Mouse (Mus musculus) megakaryocyte, adult 5-6 weeks (primary cell): ENCODE measurements at regions not wholly inside any gene's neighbourhood (a gene's known extent, or its start where the extent isn't known, plus 50 kb on each side); places are given as distances from the start of the nearest gene placed in this dataset.

Source experiments
- ATAC-seq: 2 replicates; pipeline ENCODE4 v1.8.0; 2016; ENCODE audit warnings: mild to moderate bottlenecking, inconsistent platforms; ENCODE audit not compliant: poor library complexity, severe bottlenecking

- no peak for ATAC-seq
These were observed 155.5 kb downstream of the Qrsl1 start for GRCm38 (mm10) chr10:43745931-43746630.

- ATAC-seq = no peak
These were observed 154.9 kb downstream of the Qrsl1 start for GRCm38 (mm10) chr10:43746631-43747001.

GRCm38 (mm10) chr10:43747541-43747940, 154.0 kb downstream of the Qrsl1 start:
- no peak for ATAC-seq

GRCm38 (mm10) chr10:43748300-43748699, 153.2 kb downstream of the Qrsl1 start:
- no peak for ATAC-seq

DNA sequence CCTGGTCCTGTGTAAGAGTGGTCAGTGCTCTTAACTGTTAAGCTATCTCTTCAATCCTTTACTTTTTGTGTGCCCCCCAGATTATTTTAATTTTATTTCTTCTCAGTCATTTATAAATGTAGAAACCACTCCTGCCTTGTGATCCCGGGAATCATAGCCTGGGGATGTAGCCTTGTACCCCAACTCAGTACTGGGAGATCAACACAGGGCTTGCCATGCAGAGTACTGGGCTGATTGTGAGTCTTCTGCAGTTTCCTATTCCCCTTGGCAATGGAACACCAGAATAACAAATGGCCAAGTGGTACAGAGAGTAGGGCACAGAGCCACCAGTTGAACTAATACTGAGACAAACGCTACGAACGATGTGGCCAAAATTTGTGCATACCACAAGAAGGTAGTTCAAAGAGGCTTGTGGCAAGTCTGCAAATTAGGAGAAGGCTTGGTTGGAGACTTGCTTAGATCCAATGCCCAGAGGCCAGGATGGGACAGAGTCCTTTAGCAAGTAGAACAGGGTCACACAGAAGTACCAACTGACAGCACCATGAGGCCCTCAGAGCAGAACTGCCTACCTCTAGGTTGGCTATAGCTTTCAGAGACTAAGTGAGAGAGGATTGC, 151.9 kb downstream of the Qrsl1 start:
- no peak for ATAC-seq

DNA sequence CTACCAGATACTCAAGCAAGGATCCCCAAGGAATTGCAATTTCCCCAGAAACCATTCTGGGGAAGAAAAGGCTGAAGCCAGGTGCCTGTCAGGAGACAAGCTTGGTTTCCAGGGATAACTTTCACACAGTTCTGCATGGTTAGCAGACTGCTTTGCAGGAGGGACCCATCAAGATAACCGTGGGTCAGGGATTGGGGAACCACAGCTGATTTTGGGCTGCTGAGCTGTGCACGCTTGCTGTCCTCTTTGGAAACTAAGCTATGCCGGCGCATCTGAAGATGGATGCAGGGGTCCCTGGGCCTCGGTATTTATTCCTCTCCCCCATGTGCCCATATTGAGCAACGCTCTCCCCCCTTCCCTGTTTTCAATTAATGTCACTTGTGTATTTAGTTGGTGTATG, 151.1 kb downstream of the Qrsl1 start:
- ATAC-seq = no peak

DNA sequence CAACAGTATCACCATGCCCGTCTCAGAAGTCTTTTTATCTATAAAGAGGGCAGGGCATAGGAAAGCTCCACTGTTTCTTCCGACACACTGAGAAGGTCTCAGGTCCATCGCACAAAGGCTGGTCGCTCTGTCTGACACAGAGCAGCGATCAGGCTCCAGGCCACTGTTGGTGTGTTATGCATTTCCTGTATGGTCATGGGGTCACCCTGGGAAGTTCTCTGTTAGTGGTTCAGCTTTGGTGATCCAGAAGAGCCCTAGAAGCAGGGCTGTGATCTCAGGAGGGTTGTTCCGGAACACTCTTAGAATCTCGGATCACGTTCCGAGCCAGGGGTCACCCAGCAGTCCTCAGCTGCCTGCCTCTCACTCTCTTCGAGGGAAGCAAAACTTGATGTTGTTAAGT, 150.7 kb downstream of the Qrsl1 start:
- ATAC-seq = no peak

DNA sequence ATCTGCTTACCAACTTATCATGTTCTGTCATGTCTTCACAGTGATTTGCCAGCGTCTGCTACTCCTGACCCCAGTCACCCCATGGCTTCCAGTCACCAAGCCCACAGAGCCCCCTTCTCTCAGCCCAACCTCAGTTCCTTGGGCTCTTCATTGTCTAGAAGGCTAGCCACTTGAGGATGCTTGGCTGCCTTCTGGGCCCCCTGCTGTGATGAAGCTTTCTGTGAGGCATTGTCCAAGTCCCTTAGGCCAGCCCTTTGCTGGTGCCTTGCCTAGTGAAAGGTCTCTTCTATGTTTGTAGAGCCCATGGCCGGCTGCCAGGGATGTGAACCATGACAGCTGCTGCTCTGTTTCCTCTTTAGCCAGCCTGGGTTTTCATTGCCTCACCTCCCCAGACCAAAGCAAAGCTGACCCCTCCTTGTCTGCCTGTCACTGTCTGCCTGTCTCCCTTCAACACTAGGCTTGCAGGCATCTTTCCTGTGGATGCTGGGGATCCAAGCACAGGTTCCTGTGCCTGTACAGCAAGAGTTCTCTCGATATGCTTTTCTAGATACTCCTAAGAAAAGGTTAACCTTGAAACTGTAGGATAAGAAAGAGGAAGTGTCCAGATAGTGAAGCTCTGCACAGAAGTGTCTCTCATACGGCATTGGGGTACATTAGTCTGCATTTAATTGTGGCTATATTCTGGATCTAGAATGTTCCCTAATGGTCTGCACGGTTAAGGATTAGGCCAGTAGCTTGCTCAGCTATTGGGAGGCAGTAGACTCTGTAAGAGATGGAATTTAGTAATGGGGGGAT, 149.5 kb downstream of the Qrsl1 start:
- peak; percentile 97 for ATAC-seq

- ATAC-seq = peak; percentile 41
These were observed 144.5 kb downstream of the Qrsl1 start for GRCm38 (mm10) chr10:43756881-43757565.

- ATAC-seq = peak; percentile 68
These were observed 143.2 kb downstream of the Qrsl1 start for GRCm38 (mm10) chr10:43758124-43759025.

DNA sequence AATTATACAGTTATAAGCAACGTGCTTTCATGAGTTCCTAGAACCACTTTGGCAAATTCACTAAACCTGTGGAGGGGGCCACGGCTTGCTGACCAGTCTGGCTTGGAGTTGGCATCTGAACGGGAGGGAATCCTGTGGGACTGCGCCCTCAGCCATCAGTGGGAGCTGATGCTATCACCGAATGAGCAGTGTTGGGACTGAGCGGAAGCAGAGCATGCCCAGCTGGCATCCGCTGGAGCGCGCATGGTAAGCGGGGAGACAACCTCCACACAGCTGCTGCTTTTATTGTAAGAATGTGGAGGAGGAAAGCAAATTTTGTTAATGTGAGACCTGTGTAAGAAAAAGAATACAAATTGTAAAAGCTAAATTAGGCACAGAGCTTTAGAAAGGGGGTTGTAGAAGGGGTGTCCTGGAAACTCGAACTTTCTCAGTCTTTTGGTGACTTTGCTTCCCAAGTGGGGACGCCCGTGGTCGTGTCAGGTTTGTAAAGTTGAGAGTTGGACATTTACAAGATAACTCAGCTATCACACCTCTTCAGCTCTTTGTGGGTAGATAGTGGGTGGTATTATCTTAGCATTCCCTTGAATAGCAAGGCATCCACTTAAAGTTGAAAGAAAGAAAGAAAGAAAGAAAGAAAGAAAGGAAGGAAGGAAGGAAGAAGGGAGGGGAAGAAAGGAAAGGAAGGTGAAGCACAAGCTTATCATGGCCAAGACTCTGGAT, 142.2 kb downstream of the Qrsl1 start:
- ATAC-seq = no peak

- ATAC-seq = no peak
These were observed 141.7 kb downstream of the Qrsl1 start for GRCm38 (mm10) chr10:43759906-43760281.

DNA sequence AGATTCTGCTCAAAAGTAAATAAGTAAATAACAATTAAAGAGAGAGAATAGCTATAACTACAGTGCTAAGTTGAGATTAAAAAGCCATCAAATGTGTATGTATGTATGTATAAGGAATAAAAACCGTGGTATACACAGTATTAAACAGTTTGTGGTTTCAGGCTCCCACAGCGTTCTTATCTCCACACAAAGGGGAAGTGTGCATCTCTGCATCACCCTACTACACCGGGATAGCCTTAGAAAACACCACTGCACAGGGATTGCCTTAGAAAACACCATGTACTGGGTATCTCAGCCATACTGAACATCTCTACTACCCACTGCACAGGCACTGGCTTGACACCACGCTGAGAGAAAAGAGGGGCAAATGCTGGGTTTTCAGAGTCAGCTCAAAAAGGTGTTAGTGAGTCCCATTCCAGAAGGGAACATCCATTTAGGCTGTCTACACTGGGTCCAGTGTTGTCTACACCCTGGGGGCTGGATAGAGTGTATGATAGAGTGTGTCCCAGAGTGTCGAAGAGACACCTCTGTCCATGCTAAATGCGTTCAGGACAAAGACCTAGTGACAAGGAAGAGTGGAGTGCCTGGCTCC, 139.5 kb downstream of the Qrsl1 start:
- peak; percentile 38; the same call in 1 of the 2 replicates for ATAC-seq

GRCm38 (mm10) chr10:43764581-43764980, 137.0 kb downstream of the Qrsl1 start:
- no peak for ATAC-seq

DNA sequence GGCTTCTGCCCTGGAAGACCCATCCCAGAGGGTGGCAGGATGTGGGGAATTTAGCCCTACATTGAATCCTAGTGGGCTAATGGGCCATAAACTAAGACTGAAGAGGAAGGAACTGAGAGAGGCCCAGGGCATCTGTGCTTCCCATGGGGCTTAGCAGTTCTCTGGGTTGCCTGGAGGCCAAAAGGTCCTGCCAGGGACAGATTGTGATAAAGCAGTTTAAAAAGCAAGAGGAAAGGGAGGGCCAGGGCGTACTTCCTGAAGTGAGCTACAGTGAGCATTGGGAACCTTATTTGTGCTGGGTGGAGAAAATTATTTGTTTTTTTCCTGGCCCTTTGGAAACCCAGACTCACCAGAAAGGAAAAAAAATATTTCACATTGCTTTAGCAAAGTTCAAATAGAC, 136.3 kb downstream of the Qrsl1 start:
- peak; percentile 74 for ATAC-seq

- ATAC-seq = peak; percentile 33
These were observed 135.6 kb downstream of the Qrsl1 start for GRCm38 (mm10) chr10:43765829-43766486.

GRCm38 (mm10) chr10:43767961-43768726, 133.4 kb downstream of the Qrsl1 start:
- no peak for ATAC-seq

DNA sequence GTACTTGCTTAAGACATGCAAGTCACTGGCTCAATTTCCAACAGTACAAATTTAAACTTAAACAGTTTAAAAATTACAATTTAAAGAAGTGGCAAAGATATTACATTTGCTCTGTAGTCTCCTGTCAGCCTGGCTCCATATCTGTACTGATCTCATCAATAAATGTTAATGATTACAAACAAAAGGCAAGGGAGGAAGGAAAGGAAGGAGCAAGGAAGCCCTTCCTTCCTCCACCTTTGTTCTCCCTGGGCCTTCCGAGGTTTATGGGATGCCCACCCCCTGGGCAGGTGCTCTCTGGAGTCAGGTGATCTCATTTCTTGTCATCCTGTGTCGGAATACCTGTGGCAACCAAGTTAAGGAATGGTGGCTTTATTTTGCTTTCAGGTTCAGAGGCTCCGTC, 132.5 kb downstream of the Qrsl1 start:
- ATAC-seq = no peak
